8 mouse cellular contexts compared by ENCODE assay signal in the genomic region with DNA sequence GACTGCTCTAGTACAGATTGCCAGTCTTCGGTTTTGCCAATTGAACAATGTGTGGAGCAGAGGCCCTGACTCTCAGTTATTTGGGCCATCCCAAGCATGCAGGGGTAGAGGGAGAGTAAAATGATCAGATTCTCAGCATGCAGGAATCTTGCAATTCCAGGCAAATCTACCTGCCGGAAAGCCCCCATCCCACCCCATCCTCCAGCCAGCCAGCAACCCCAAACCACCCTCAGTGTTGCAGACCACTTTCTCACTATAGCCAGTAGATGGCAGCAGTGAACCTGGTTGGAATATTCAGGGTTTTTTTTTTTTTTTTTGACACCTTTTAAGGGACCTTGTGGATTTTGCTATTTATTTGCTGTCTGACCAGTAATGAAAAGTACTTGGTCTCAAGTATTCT. TPM values are rescaled to one million over a fixed set of nuclear protein-coding genes. Genes with fewer than 3 reads are reported as not detected.
DNase-seq lines count a peak whose midpoint lies in the region; ATAC-seq lines count a peak whose summit lies in the region.

No protein-coding gene starts in this region.

- peaks cover 4% of the 10 kb centered on the region; the same call in 1 of the 2 replicates for H3K36me3 ChIP-seq in kidney, embryonic 14.5 days (ENCODE audit: control insufficient read depth, insufficient read depth, low read length)

- no peak overlapping the region for H3K27ac ChIP-seq in kidney, embryonic 14.5 days (ENCODE audit: low read depth, low read length)

- no peaks in the 10 kb centered on the region for H3K4me1 ChIP-seq in kidney, embryonic 14.5 days (ENCODE audit: control insufficient read depth, insufficient read depth, low read length)

- H3K27me3 ChIP-seq in kidney, embryonic 14.5 days (ENCODE audit: control insufficient read depth, insufficient read depth, low read length) = no peaks in the 10 kb centered on the region

- H3K4me3 ChIP-seq in kidney, embryonic 14.5 days (ENCODE audit: low read length) = no peak overlapping the region

- H3K9me3 ChIP-seq in kidney, embryonic 14.5 days (ENCODE audit: control insufficient read depth, low read length) = no peaks in the 10 kb centered on the region

- H3K4me2 ChIP-seq in kidney, embryonic 14.5 days (replicated peaks; ENCODE audit: low read depth, low read length) = no peak overlapping the region

- ATAC-seq in CD4-positive, CD25-positive, alpha-beta regulatory T cell, adult 4 months = no peak
- no peak for ATAC-seq in kidney, embryonic 14.5 days (ENCODE audit: low FRiP score, low TSS enrichment)

- H3K9ac ChIP-seq in kidney, embryonic 14.5 days (ENCODE audit: low read depth, low read length) = no peak overlapping the region

- peak; percentile 68 for DNase-seq in CD4-positive, CD25-positive, alpha-beta regulatory T cell, adult 2 months (ENCODE audit: low read depth, low spot score)
- DNase-seq in kidney, adult 9 months = peak; percentile 36
- peak; percentile 17 for DNase-seq in T-cell, adult 2 months (ENCODE audit: low spot score)
- peak; percentile 22 for DNase-seq in hindlimb bud, embryonic 11.5 days (ENCODE audit: extremely low spot score, low read depth, low spot score)
- DNase-seq in urinary bladder, postnatal 36 days (ENCODE audit: low spot score in 2 of 2) = no peak
- no peak for DNase-seq in ovary, postnatal 10 days (ENCODE audit: low spot score)

- WGBS in kidney, embryonic 14.5 days = 56% methylated on average over 2 of the region's 2 CpGs

RNA-seq across cellular contexts. Expression of a gene that starts 17.7 kb away (rescaled TPM):
- 10 to 100 TPM; 32.9 to 42.8 TPM for polyA plus RNA-seq in CD4-positive, CD25-positive, alpha-beta regulatory T cell, adult 4 months (2017; shearing (Covaris generic))
- polyA plus RNA-seq in kidney, embryonic 14.5 days (2014; fragmentation: Nextera tagmentation; extraction: Ambion mirVana) = 34.0 and 45.2 TPM in 2 replicates

Comparison
In these comparisons a context has a peak if more than half of its experiments do, and no peak if none do; other contexts are left out.
1. DNase-seq: peak in CD4-positive, CD25-positive, alpha-beta regulatory T cell, adult 2 months (single experiment), kidney, adult 9 months (single experiment), T-cell, adult 2 months (single experiment) and hindlimb bud, embryonic 11.5 days (single experiment); none in urinary bladder, postnatal 36 days (0 of 2) and ovary, postnatal 10 days (single experiment).